Mouse (Mus musculus): Measurements from ENCODE around the gene Plac1. TPM values are rescaled to one million over a fixed set of nuclear protein-coding genes. Genes with fewer than 3 reads are reported as not detected.

Plac1 gene
- polyA plus RNA-seq, 1 experiment from 2014 or later = 6.6 TPM

DNA sequence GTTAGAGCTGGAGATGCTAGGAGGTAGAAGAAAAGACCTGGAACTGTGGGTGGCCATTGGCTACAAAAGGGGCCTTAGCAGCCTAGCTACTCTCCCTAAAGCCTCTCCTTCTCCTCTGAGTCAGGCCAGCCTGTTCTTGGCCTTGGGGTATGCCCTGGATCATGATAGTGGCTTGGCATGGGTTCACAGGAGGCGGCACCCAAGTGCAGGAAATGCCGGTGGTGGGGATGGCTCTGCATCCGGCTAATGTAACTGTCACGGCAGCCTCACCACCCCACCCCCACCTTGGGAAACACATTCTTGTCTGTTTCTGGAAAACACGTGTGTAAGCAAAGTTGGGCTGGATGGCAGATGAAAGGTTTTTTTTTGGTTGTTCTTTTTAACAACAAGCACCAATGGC lies 78.8 kb downstream of the Plac1 start:
- H3K27ac ChIP-seq (replicated peaks; ENCODE audit: low read depth, low read length) = no peak overlapping the region
- 33% methylated on average over 5 of the region's 5 CpGs for WGBS
- no peaks in the 10 kb centered on the region for H3K4me1 ChIP-seq (ENCODE audit: control insufficient read depth, insufficient read depth, low read length)
- H3K27me3 ChIP-seq (ENCODE audit: control insufficient read depth, insufficient read depth, low read length) = no peaks in the 10 kb centered on the region
- no peak overlapping the region for H3K4me2 ChIP-seq (ENCODE audit: low read depth, low read length)
- DNase-seq (ENCODE audit: low spot score) = no peak
- H3K4me3 ChIP-seq (ENCODE audit: low read depth, low read length) = no peak overlapping the region
- no peak for ATAC-seq (replicated peaks; ENCODE audit: insufficient number of reproducible peaks, low FRiP score, low TSS enrichment, low read depth)
- H3K36me3 ChIP-seq (replicated peaks; ENCODE audit: control insufficient read depth, insufficient read depth, low read depth, low read length) = no peaks in the 10 kb centered on the region
- H3K9ac ChIP-seq (replicated peaks; ENCODE audit: low read length) = no peak overlapping the region
- H3K9me3 ChIP-seq (replicated peaks; ENCODE audit: control insufficient read depth, low read length) = no peaks in the 10 kb centered on the region

DNA sequence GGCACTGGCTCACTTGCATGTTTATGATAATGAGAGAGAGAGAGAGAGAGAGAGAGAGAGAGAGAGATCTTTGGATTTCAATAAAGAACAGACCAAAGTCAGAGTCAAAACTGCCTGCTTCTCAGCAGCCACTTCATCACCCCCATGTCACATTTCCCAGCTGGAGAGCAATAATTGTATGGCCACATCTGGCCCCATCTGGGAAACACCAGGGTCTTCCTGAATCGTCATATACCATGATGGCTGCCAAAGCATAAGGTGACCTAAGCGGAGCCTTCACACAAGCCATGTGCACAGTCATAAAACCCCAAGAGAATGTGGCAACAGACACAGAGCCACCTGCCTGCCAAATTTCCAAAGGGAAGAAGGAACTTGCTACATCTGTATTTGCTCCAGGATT lies 91.9 kb downstream of the Plac1 start:
- Histone ChIP-seq H3K9ac (replicated peaks; ENCODE audit: low read length) (no peak overlapping the region), H3K4me1 (ENCODE audit: control insufficient read depth, insufficient read depth, low read length) (no peaks in the 10 kb centered on the region), H3K27ac (replicated peaks; ENCODE audit: low read depth, low read length) (no peak overlapping the region), H3K4me3 (ENCODE audit: low read depth, low read length) (no peak overlapping the region), H3K9me3 (replicated peaks; ENCODE audit: control insufficient read depth, low read length) (no peaks in the 10 kb centered on the region), H3K36me3 (replicated peaks; ENCODE audit: control insufficient read depth, insufficient read depth, low read depth, low read length) (no peaks in the 10 kb centered on the region), H3K27me3 (ENCODE audit: control insufficient read depth, insufficient read depth, low read length) (no peaks in the 10 kb centered on the region), H3K4me2 (ENCODE audit: low read depth, low read length) (no peak overlapping the region)
- ATAC-seq (replicated peaks; ENCODE audit: insufficient number of reproducible peaks, low FRiP score, low TSS enrichment, low read depth) = no peak
- WGBS = 59% methylated on average over 2 of the region's 2 CpGs
- DNase-seq (ENCODE audit: low spot score) = no peak

GRCm38 (mm10) chrX:53146389-53146917 lies 93.5 kb downstream of the Plac1 start:
- 80% methylated on average over 5 of the region's 5 CpGs for WGBS

GRCm38 (mm10) chrX:53139641-53140040 lies 100.3 kb downstream of the Plac1 start:
- H3K27ac ChIP-seq (replicated peaks; ENCODE audit: low read depth, low read length) = no peak overlapping the region
- DNase-seq (ENCODE audit: low spot score) (no peak), ATAC-seq (replicated peaks; ENCODE audit: insufficient number of reproducible peaks, low FRiP score, low TSS enrichment, low read depth) (no peak)
- WGBS = 90% methylated on average over 2 of the region's 2 CpGs
- H3K27me3 ChIP-seq (ENCODE audit: control insufficient read depth, insufficient read depth, low read length) = no peaks in the 10 kb centered on the region
- H3K4me2 ChIP-seq (ENCODE audit: low read depth, low read length) = no peak overlapping the region
- H3K9ac ChIP-seq (replicated peaks; ENCODE audit: low read length) = no peak overlapping the region
- no peaks in the 10 kb centered on the region for H3K9me3 ChIP-seq (replicated peaks; ENCODE audit: control insufficient read depth, low read length)
- no peaks in the 10 kb centered on the region for H3K4me1 ChIP-seq (ENCODE audit: control insufficient read depth, insufficient read depth, low read length)
- H3K36me3 ChIP-seq (replicated peaks; ENCODE audit: control insufficient read depth, insufficient read depth, low read depth, low read length) = no peaks in the 10 kb centered on the region
- no peak overlapping the region for H3K4me3 ChIP-seq (ENCODE audit: low read depth, low read length)

More at GRCm38 (mm10) chrX:53146389-53146917, 93.5 kb downstream of the Plac1 start:
- no peaks in the 10 kb centered on the region for H3K36me3 ChIP-seq (replicated peaks; ENCODE audit: control insufficient read depth, insufficient read depth, low read depth, low read length)
- H3K27ac ChIP-seq (replicated peaks; ENCODE audit: low read depth, low read length) = no peak overlapping the region
- ATAC-seq (replicated peaks; ENCODE audit: insufficient number of reproducible peaks, low FRiP score, low TSS enrichment, low read depth) (no peak), DNase-seq (ENCODE audit: low spot score) (no peak)
- H3K4me2 ChIP-seq (ENCODE audit: low read depth, low read length) = no peak overlapping the region
- H3K9ac ChIP-seq (replicated peaks; ENCODE audit: low read length) = no peak overlapping the region
- H3K4me1 ChIP-seq (ENCODE audit: control insufficient read depth, insufficient read depth, low read length) = no peaks in the 10 kb centered on the region
- H3K9me3 ChIP-seq (replicated peaks; ENCODE audit: control insufficient read depth, low read length) = no peaks in the 10 kb centered on the region
- H3K4me3 ChIP-seq (ENCODE audit: low read depth, low read length) = no peak overlapping the region
- H3K27me3 ChIP-seq (ENCODE audit: control insufficient read depth, insufficient read depth, low read length) = no peaks in the 10 kb centered on the region

DNA sequence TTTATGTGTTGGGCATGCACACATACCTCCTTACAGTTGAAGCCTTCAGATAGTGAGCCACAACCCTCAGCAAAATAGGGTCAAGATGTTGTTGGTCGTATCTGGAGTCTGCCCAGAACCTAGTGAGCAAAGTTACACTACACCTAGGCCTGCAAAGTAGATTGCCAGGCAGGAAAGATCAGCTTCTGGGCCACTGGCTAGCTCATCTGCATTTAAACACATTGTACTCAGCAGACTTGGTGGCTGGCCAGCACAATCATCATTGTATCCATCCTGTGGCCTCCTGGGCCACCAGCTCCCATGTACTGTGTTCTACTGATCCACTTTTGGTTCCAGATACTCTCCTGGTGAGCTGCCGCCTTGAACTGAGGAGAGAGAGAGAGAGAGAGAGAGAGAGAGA lies 102.8 kb downstream of the Plac1 start:
- no peaks in the 10 kb centered on the region for H3K27me3 ChIP-seq (ENCODE audit: control insufficient read depth, insufficient read depth, low read length)
- no peak overlapping the region for H3K9ac ChIP-seq (replicated peaks; ENCODE audit: low read length)
- H3K4me2 ChIP-seq (ENCODE audit: low read depth, low read length) = no peak overlapping the region
- H3K27ac ChIP-seq (replicated peaks; ENCODE audit: low read depth, low read length) = no peak overlapping the region
- H3K4me3 ChIP-seq (ENCODE audit: low read depth, low read length) = no peak overlapping the region
- no peaks in the 10 kb centered on the region for H3K9me3 ChIP-seq (replicated peaks; ENCODE audit: control insufficient read depth, low read length)
- no peaks in the 10 kb centered on the region for H3K36me3 ChIP-seq (replicated peaks; ENCODE audit: control insufficient read depth, insufficient read depth, low read depth, low read length)
- no peak for DNase-seq (ENCODE audit: low spot score)
- 90% methylated on average over 2 of the region's 2 CpGs for WGBS
- ATAC-seq (replicated peaks; ENCODE audit: insufficient number of reproducible peaks, low FRiP score, low TSS enrichment, low read depth) = no peak
- no peaks in the 10 kb centered on the region for H3K4me1 ChIP-seq (ENCODE audit: control insufficient read depth, insufficient read depth, low read length)

GRCm38 (mm10) chrX:53129501-53129900 lies 110.4 kb downstream of the Plac1 start:
- no peak overlapping the region for H3K27ac ChIP-seq (replicated peaks; ENCODE audit: low read depth, low read length)
- no peak for ATAC-seq (replicated peaks; ENCODE audit: insufficient number of reproducible peaks, low FRiP score, low TSS enrichment, low read depth)
- WGBS = 42% methylated on average over 2 of the region's 2 CpGs

DNA sequence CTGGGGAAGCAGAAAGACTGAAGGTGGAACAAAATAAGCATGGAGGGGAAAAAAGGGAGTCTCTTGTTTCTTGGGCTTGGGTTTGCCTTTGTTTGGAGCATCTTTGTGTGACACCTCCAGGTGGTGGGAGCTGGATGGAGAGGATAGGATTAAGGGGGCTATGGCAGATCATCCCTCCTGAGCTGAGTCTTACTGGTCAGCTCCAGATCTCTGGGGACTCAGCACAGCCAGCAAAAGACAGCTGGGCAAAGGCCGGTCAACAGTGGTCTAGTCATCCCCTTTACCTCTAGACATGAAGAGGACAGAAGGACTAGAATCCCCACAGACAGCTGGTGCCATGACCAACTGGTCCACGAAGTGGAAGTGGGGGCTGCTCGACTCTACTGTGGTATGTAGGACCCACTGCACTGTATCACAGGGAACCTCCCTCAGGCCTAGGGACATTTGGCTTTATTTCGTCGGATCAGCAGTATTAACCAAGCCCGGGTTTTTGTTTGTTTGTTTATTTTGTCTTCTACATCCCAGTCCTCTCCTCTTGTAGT lies 113.3 kb downstream of the Plac1 start:
- Histone ChIP-seq H3K36me3 (replicated peaks; ENCODE audit: control insufficient read depth, insufficient read depth, low read depth, low read length) (no peaks in the 10 kb centered on the region), H3K27ac (replicated peaks; ENCODE audit: low read depth, low read length) (no peak overlapping the region), H3K9me3 (replicated peaks; ENCODE audit: control insufficient read depth, low read length) (no peaks in the 10 kb centered on the region), H3K4me3 (ENCODE audit: low read depth, low read length) (no peak overlapping the region), H3K9ac (replicated peaks; ENCODE audit: low read length) (no peak overlapping the region), H3K4me2 (ENCODE audit: low read depth, low read length) (no peak overlapping the region), H3K27me3 (ENCODE audit: control insufficient read depth, insufficient read depth, low read length) (no peaks in the 10 kb centered on the region), H3K4me1 (ENCODE audit: control insufficient read depth, insufficient read depth, low read length) (no peaks in the 10 kb centered on the region)
- 76% methylated on average over 6 of the region's 6 CpGs for WGBS
- DNase-seq (ENCODE audit: low spot score) = no peak
- peak; percentile 56; the same call in 1 of the 2 replicates for ATAC-seq (replicated peaks; ENCODE audit: insufficient number of reproducible peaks, low FRiP score, low TSS enrichment, low read depth)

More at GRCm38 (mm10) chrX:53129501-53129900, 110.4 kb downstream of the Plac1 start:
- H3K9ac ChIP-seq (replicated peaks; ENCODE audit: low read length) = no peak overlapping the region
- no peaks in the 10 kb centered on the region for H3K27me3 ChIP-seq (ENCODE audit: control insufficient read depth, insufficient read depth, low read length)
- H3K4me2 ChIP-seq (ENCODE audit: low read depth, low read length) = no peak overlapping the region
- H3K9me3 ChIP-seq (replicated peaks; ENCODE audit: control insufficient read depth, low read length) = no peaks in the 10 kb centered on the region
- no peaks in the 10 kb centered on the region for H3K4me1 ChIP-seq (ENCODE audit: control insufficient read depth, insufficient read depth, low read length)
- no peak overlapping the region for H3K4me3 ChIP-seq (ENCODE audit: low read depth, low read length)
- H3K36me3 ChIP-seq (replicated peaks; ENCODE audit: control insufficient read depth, insufficient read depth, low read depth, low read length) = no peaks in the 10 kb centered on the region
- DNase-seq (ENCODE audit: low spot score) = no peak

- Histone ChIP-seq H3K9me3 (replicated peaks; ENCODE audit: control insufficient read depth, low read length) (no peaks in the 10 kb centered on the region), H3K4me3 (ENCODE audit: low read depth, low read length) (no peak overlapping the region), H3K4me2 (ENCODE audit: low read depth, low read length) (no peak overlapping the region), H3K27me3 (ENCODE audit: control insufficient read depth, insufficient read depth, low read length) (no peaks in the 10 kb centered on the region), H3K36me3 (replicated peaks; ENCODE audit: control insufficient read depth, insufficient read depth, low read depth, low read length) (no peaks in the 10 kb centered on the region), H3K9ac (replicated peaks; ENCODE audit: low read length) (no peak overlapping the region), H3K4me1 (ENCODE audit: control insufficient read depth, insufficient read depth, low read length) (no peaks in the 10 kb centered on the region), H3K27ac (replicated peaks; ENCODE audit: low read depth, low read length) (no peak overlapping the region)
- 23% methylated on average over 3 of the region's 3 CpGs for WGBS
- ATAC-seq (replicated peaks; ENCODE audit: insufficient number of reproducible peaks, low FRiP score, low TSS enrichment, low read depth) (peak; percentile 59), DNase-seq (ENCODE audit: low spot score) (peak; percentile 63)
Measured at GRCm38 (mm10) chrX:53125838-53126467, 114.0 kb downstream of the Plac1 start.
